Mouse (Mus musculus) lung, postnatal 0 days (tissue): Measurements from ENCODE around the gene Lrrc23.

Experiments
- CTCF ChIP-seq: IDR thresholded peaks from 2 replicates; pipeline ENCODE4 v1.5.1; 2016; ENCODE audit warnings: antibody characterized with exemption, mild to moderate bottlenecking
- EP300 ChIP-seq: IDR thresholded peaks from 2 replicates; pipeline ENCODE4 v1.6.1; 2016; ENCODE audit warnings: antibody characterized with exemption, mild to moderate bottlenecking, control low read depth

DNA sequence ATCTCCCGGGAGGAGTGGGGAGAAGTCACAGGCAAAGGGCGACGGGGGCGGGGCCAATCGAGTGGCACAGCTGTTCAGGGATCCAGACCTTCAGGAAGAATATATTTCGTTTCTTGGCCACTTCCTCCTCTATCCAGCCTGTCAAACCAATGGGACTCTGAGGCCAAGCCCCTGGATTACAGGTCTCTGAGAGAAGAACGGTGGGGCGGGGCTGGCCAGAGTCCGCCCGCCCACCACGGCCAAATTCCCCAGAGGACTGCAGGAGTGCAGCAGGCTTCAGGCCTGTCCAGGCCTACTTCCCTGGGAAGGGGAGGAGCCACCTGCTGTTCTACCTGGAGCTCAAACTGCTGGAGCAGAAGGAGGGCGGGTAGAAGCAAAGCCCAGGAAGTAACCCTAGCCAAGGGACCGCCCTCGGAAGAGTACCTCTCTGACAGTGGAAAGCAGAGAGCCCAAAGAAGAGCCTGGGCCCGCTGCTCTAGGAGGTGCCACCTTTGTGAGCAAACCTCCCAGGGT, 41.0 kb downstream of the Lrrc23 start, which contains the start of gene Ptpn6:
- no peak for TF ChIP-seq CTCF
- TF ChIP-seq EP300: no peak
